Comparison of ENCODE assay signal across 8 mouse cellular contexts in the genomic region with DNA sequence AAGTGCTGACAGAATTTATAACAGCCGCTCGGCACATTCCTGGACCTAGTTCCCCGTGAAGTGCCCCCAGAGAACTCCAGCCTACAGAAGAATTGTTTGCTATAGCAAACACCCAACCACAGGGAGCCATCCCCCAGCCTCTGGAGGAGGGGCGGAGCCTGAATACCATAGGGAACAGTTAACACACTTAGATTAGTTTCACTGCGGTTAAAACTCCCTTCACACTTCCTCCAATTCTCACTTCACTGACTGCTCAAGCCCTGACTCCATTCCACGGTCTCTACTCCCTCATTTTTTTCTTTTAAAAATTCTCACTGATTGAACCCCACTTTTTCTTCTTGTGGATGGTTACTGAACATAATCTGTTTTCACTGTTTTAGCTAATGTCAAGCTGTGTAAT. TPM values are rescaled to one million over a fixed set of nuclear protein-coding genes. Genes with fewer than 3 reads are reported as not detected.
A peak's percentile ranks its signal among the peaks of the same experiment; 100 is the strongest.
DNase-seq lines count a peak whose midpoint lies in the region; ATAC-seq and TF ChIP-seq lines count a peak whose summit lies in the region.

No protein-coding gene starts in this region.

- DNase-seq in heart, embryonic 10.5 days (ENCODE audit: low spot score), result no peak
- no peak for DNase-seq in heart, postnatal 36 days
- peak; percentile 68 for DNase-seq in stomach, postnatal 0 days (ENCODE audit: low spot score)
- no peak for DNase-seq in left cerebral cortex, adult 11 months (ENCODE audit: low spot score)
- DNase-seq in testis, postnatal 14 days (ENCODE audit: low spot score), result no peak

- intact Hi-C loops in heart, postnatal 36 days (cut with DNase I), result loop anchor here (1.0 kb wide), 1 partner anchor 40 kb away; a partner anchor contains a TSS

- peak overlapping the region; percentile 48 for H3K4me2 ChIP-seq in liver, embryonic 16.5 days (ENCODE audit: low read depth, low read length)
- H3K4me2 ChIP-seq in stomach, postnatal 0 days (replicated peaks; ENCODE audit: low read depth), result no peak overlapping the region; the same call in 1 of the 2 replicates

- H3K4me3 ChIP-seq in heart, embryonic 10.5 days, result no peak overlapping the region
- no peak overlapping the region for H3K4me3 ChIP-seq in liver, embryonic 16.5 days (ENCODE audit: low read depth, low read length)
- H3K4me3 ChIP-seq in stomach, postnatal 0 days (ENCODE audit: low read depth, low read length), result no peak overlapping the region

- H3K27me3 ChIP-seq in heart, embryonic 10.5 days (ENCODE audit: insufficient read depth, poor library complexity, severe bottlenecking), result no peaks in the 10 kb centered on the region
- H3K27me3 ChIP-seq in liver, embryonic 16.5 days (ENCODE audit: control insufficient read depth, insufficient read depth, low read depth, low read length), result no peaks in the 10 kb centered on the region
- no peaks in the 10 kb centered on the region for H3K27me3 ChIP-seq in stomach, postnatal 0 days (ENCODE audit: control insufficient read depth, insufficient read depth, low read length)

- no peak for TF ChIP-seq EP300 in stomach, postnatal 0 days (optimal IDR thresholded peaks at IDR 0.05)

- H3K36me3 ChIP-seq in heart, embryonic 10.5 days, result peaks cover 2% of the 10 kb centered on the region; the same call in 1 of the 2 replicates
- no peaks in the 10 kb centered on the region for H3K36me3 ChIP-seq in liver, embryonic 16.5 days (ENCODE audit: control insufficient read depth, insufficient read depth)
- no peaks in the 10 kb centered on the region for H3K36me3 ChIP-seq in stomach, postnatal 0 days (ENCODE audit: control insufficient read depth, insufficient read depth, low read length)

- WGBS in heart, embryonic 10.5 days, result 12% methylated on average over 6 of the region's 6 CpGs
- under 1% methylated on average over 6 of the region's 6 CpGs for WGBS in liver, embryonic 16.5 days (ENCODE audit: insufficient replicate concordance)
- WGBS in stomach, postnatal 0 days, result 14% methylated on average over 6 of the region's 6 CpGs

- no peak for TF ChIP-seq CTCF in stomach, postnatal 0 days (IDR thresholded peaks at IDR 0.05; ENCODE audit: low read depth)

- peaks cover 40% of the 10 kb centered on the region for H3K4me1 ChIP-seq in heart, embryonic 10.5 days
- peaks cover 28% of the 10 kb centered on the region for H3K4me1 ChIP-seq in liver, embryonic 16.5 days (ENCODE audit: control insufficient read depth, low read depth, low read length)
- H3K4me1 ChIP-seq in stomach, postnatal 0 days (replicated peaks; ENCODE audit: control insufficient read depth, insufficient read depth), result peaks cover 12% of the 10 kb centered on the region; the same call in 1 of the 2 replicates

- H3K9me3 ChIP-seq in heart, embryonic 10.5 days, result no peaks in the 10 kb centered on the region
- H3K9me3 ChIP-seq in liver, embryonic 16.5 days (replicated peaks; ENCODE audit: control insufficient read depth, low read length), result no peaks in the 10 kb centered on the region
- no peaks in the 10 kb centered on the region for H3K9me3 ChIP-seq in stomach, postnatal 0 days (ENCODE audit: control insufficient read depth, low read length)

- H3K9ac ChIP-seq in liver, embryonic 16.5 days (ENCODE audit: low read depth, low read length), result no peak overlapping the region
- no peak overlapping the region for H3K9ac ChIP-seq in stomach, postnatal 0 days (ENCODE audit: low read length)

- ATAC-seq in granulocyte monocyte progenitor cell, adult 5-6 weeks (replicated peaks; ENCODE audit: poor library complexity, severe bottlenecking), result peak; percentile 79
- peak; percentile 20; the same call in 1 of the 2 replicates for ATAC-seq in liver, embryonic 16.5 days (ENCODE audit: low read depth)
- no peak for ATAC-seq in stomach, postnatal 0 days (ENCODE audit: low FRiP score, low TSS enrichment)
- no peak for ATAC-seq in frontal cortex, adult (ENCODE audit: low TSS enrichment)

- peak overlapping the region; percentile 77 for H3K27ac ChIP-seq in heart, embryonic 10.5 days
- H3K27ac ChIP-seq in liver, embryonic 16.5 days (ENCODE audit: low read length), result no peak overlapping the region
- H3K27ac ChIP-seq in stomach, postnatal 0 days (replicated peaks), result peak overlapping the region; percentile 49; the same call in 1 of the 2 replicates

RNA-seq across cellular contexts. Expression of a gene that starts 1.5 kb away (rescaled TPM):
- polyA plus RNA-seq in heart, embryonic 10.5 days (2016; fragmentation: Nextera tagmentation; extraction: Ambion mirVana), result 42.2 and 53.8 TPM in 2 replicates
- total RNA-seq in heart, postnatal 36 days (2021), result 10 to 100 TPM; 18.0 to 19.8 TPM
- total RNA-seq in granulocyte monocyte progenitor cell, adult 5-6 weeks (2014; fragmentation: Nextera tagmentation), result 2.6 and 5.5 TPM in 2 replicates
- total RNA-seq in granulocyte monocyte progenitor cell, adult 5-6 weeks (2017), result 5.5 and 7.1 TPM in 2 replicates
- polyA plus RNA-seq in liver, embryonic 16.5 days (2015; fragmentation: Nextera tagmentation; extraction: Ambion mirVana), result 7.1 and 7.2 TPM in 2 replicates
- polyA plus RNA-seq in stomach, postnatal 0 days (2015; fragmentation: Nextera tagmentation; extraction: Ambion mirVana), result 25.9 and 28.5 TPM in 2 replicates

RNA-seq across cellular contexts. Expression of a gene that starts 40.7 kb away (rescaled TPM):
- polyA plus RNA-seq in heart, embryonic 10.5 days (2016; fragmentation: Nextera tagmentation; extraction: Ambion mirVana), result 7.8 and 10.1 TPM in 2 replicates
- 10 to 100 TPM; 91.4 to 94.4 TPM for total RNA-seq in heart, postnatal 36 days (2021)
- 98.3 and 101 TPM in 2 replicates for total RNA-seq in granulocyte monocyte progenitor cell, adult 5-6 weeks (2014; fragmentation: Nextera tagmentation)
- total RNA-seq in granulocyte monocyte progenitor cell, adult 5-6 weeks (2017), result 158 and 172 TPM in 2 replicates
- 4.6 and 5.8 TPM in 2 replicates for polyA plus RNA-seq in liver, embryonic 16.5 days (2015; fragmentation: Nextera tagmentation; extraction: Ambion mirVana)
- 12.3 and 14.3 TPM in 2 replicates for polyA plus RNA-seq in stomach, postnatal 0 days (2015; fragmentation: Nextera tagmentation; extraction: Ambion mirVana)

Comparison
In these comparisons a context has a peak if more than half of its experiments do, and no peak if none do; other contexts are left out.
1. ATAC-seq: peak in granulocyte monocyte progenitor cell, adult 5-6 weeks (single experiment) and liver, embryonic 16.5 days (single experiment); none in stomach, postnatal 0 days (single experiment) and frontal cortex, adult (single experiment).